Mouse (Mus musculus): Measurements from ENCODE around the gene Fam217b. TPM values are rescaled to one million over a fixed set of nuclear protein-coding genes. Genes with fewer than 3 reads are reported as not detected.
A peak's percentile ranks its signal among the peaks of the same experiment; 100 is the strongest.

Gene Fam217b
- total and polyA plus RNA-seq, 2 experiments from 2014 or later = 5.0 to 8.0 TPM

- no peak overlapping the region for H3K4me3 ChIP-seq (ENCODE audit: low read depth, low read length)
- H3K27ac ChIP-seq (ENCODE audit: low read depth) = no peak overlapping the region
- no peaks in the 10 kb centered on the region for H3K27me3 ChIP-seq (ENCODE audit: control insufficient read depth, insufficient read depth, low read length)
- WGBS = 64% methylated on average over 9 of the region's 9 CpGs
- no peaks in the 10 kb centered on the region for H3K9me3 ChIP-seq (replicated peaks; ENCODE audit: control insufficient read depth, low read length)
- H3K9ac ChIP-seq (replicated peaks; ENCODE audit: low read depth, low read length) = no peak overlapping the region
- H3K36me3 ChIP-seq (replicated peaks; ENCODE audit: control insufficient read depth, insufficient read depth, low read length) = peaks cover 47% of the 10 kb centered on the region
- peaks cover 24% of the 10 kb centered on the region for H3K4me1 ChIP-seq (ENCODE audit: control insufficient read depth, insufficient read depth)
- DNase-seq (ENCODE audit: low spot score) (no peak), ATAC-seq (ENCODE audit: insufficient read depth, low read depth) (no peak)
- no peak overlapping the region for H3K4me2 ChIP-seq (ENCODE audit: low read depth, low read length)
- TF ChIP-seq CTCF (IDR thresholded peaks at IDR 0.05; ENCODE audit: low read depth) (no peak), EP300 (IDR thresholded peaks at IDR 0.05; ENCODE audit: low read depth) (no peak)
Measured at GRCm38 (mm10) chr2:178420576-178420975, 6.3 kb downstream of the Fam217b start.

- Histone ChIP-seq H3K4me3 (ENCODE audit: low read depth, low read length) (no peak overlapping the region), H3K4me1 (ENCODE audit: control insufficient read depth, insufficient read depth) (peaks cover 15% of the 10 kb centered on the region), H3K36me3 (replicated peaks; ENCODE audit: control insufficient read depth, insufficient read depth, low read length) (peaks cover 47% of the 10 kb centered on the region), H3K9ac (replicated peaks; ENCODE audit: low read depth, low read length) (no peak overlapping the region; the same call in 1 of the 2 replicates), H3K4me2 (ENCODE audit: low read depth, low read length) (no peak overlapping the region; the same call in 1 of the 2 replicates), H3K9me3 (replicated peaks; ENCODE audit: control insufficient read depth, low read length) (no peaks in the 10 kb centered on the region), H3K27me3 (ENCODE audit: control insufficient read depth, insufficient read depth, low read length) (no peaks in the 10 kb centered on the region), H3K27ac (ENCODE audit: low read depth) (peak overlapping the region; percentile 72)
- TF ChIP-seq CTCF (IDR thresholded peaks at IDR 0.05; ENCODE audit: low read depth) = no peak
- ATAC-seq (ENCODE audit: insufficient read depth, low read depth) = no peak
- WGBS = 19% methylated on average over 6 of the region's 6 CpGs
- no peak for DNase-seq (ENCODE audit: low spot score)
Measured at GRCm38 (mm10) chr2:178421603-178422002, 7.3 kb downstream of the Fam217b start.

GRCm38 (mm10) chr2:178422186-178422585 is 7.9 kb downstream of the Fam217b start:
- Histone ChIP-seq H3K4me1 (ENCODE audit: control insufficient read depth, insufficient read depth) (peaks cover 15% of the 10 kb centered on the region), H3K27ac (ENCODE audit: low read depth) (peak overlapping the region; percentile 72), H3K4me2 (ENCODE audit: low read depth, low read length) (no peak overlapping the region; the same call in 1 of the 2 replicates), H3K36me3 (replicated peaks; ENCODE audit: control insufficient read depth, insufficient read depth, low read length) (peaks cover 47% of the 10 kb centered on the region), H3K9ac (replicated peaks; ENCODE audit: low read depth, low read length) (no peak overlapping the region), H3K27me3 (ENCODE audit: control insufficient read depth, insufficient read depth, low read length) (no peaks in the 10 kb centered on the region), H3K4me3 (ENCODE audit: low read depth, low read length) (no peak overlapping the region), H3K9me3 (replicated peaks; ENCODE audit: control insufficient read depth, low read length) (no peaks in the 10 kb centered on the region)
- ATAC-seq (ENCODE audit: insufficient read depth, low read depth) (no peak), DNase-seq (ENCODE audit: low spot score) (no peak)
- TF ChIP-seq CTCF (IDR thresholded peaks at IDR 0.05; ENCODE audit: low read depth) (no peak), EP300 (IDR thresholded peaks at IDR 0.05; ENCODE audit: low read depth) (no peak)
- 18% methylated on average over 2 of the region's 3 CpGs for WGBS

GRCm38 (mm10) chr2:178423223-178423622 is 8.9 kb downstream of the Fam217b start:
- Histone ChIP-seq H3K4me1 (ENCODE audit: control insufficient read depth, insufficient read depth) (peaks cover 15% of the 10 kb centered on the region; the same call in 1 of the 2 replicates), H3K27ac (ENCODE audit: low read depth) (no peak overlapping the region), H3K4me3 (ENCODE audit: low read depth, low read length) (no peak overlapping the region), H3K27me3 (ENCODE audit: control insufficient read depth, insufficient read depth, low read length) (no peaks in the 10 kb centered on the region), H3K9me3 (replicated peaks; ENCODE audit: control insufficient read depth, low read length) (no peaks in the 10 kb centered on the region), H3K4me2 (ENCODE audit: low read depth, low read length) (no peak overlapping the region), H3K36me3 (replicated peaks; ENCODE audit: control insufficient read depth, insufficient read depth, low read length) (peaks cover 39% of the 10 kb centered on the region), H3K9ac (replicated peaks; ENCODE audit: low read depth, low read length) (no peak overlapping the region)
- 58% methylated on average over 5 of the region's 5 CpGs for WGBS
- DNase-seq (ENCODE audit: low spot score) = no peak
- TF ChIP-seq EP300 (IDR thresholded peaks at IDR 0.05; ENCODE audit: low read depth) = no peak
- no peak for TF ChIP-seq CTCF (IDR thresholded peaks at IDR 0.05; ENCODE audit: low read depth)
- no peak for ATAC-seq (ENCODE audit: insufficient read depth, low read depth)

GRCm38 (mm10) chr2:178426229-178426628 is 11.9 kb downstream of the Fam217b start:
- H3K4me1 ChIP-seq (ENCODE audit: control insufficient read depth, insufficient read depth) = peaks cover 11% of the 10 kb centered on the region; the same call in 1 of the 2 replicates
- H3K36me3 ChIP-seq (replicated peaks; ENCODE audit: control insufficient read depth, insufficient read depth, low read length) = peaks cover 16% of the 10 kb centered on the region
- H3K4me2 ChIP-seq (ENCODE audit: low read depth, low read length) = no peak overlapping the region
- ATAC-seq (ENCODE audit: insufficient read depth, low read depth) (no peak), DNase-seq (ENCODE audit: low spot score) (peak; percentile 63)
- no peak for TF ChIP-seq EP300 (IDR thresholded peaks at IDR 0.05; ENCODE audit: low read depth)
- TF ChIP-seq CTCF (IDR thresholded peaks at IDR 0.05; ENCODE audit: low read depth) = peak; percentile 63
- no peaks in the 10 kb centered on the region for H3K9me3 ChIP-seq (replicated peaks; ENCODE audit: control insufficient read depth, low read length)
- H3K9ac ChIP-seq (replicated peaks; ENCODE audit: low read depth, low read length) = no peak overlapping the region
- 26% methylated on average over 4 of the region's 4 CpGs for WGBS
- H3K4me3 ChIP-seq (ENCODE audit: low read depth, low read length) = no peak overlapping the region
- H3K27me3 ChIP-seq (ENCODE audit: control insufficient read depth, insufficient read depth, low read length) = no peaks in the 10 kb centered on the region
- H3K27ac ChIP-seq (ENCODE audit: low read depth) = no peak overlapping the region

DNA sequence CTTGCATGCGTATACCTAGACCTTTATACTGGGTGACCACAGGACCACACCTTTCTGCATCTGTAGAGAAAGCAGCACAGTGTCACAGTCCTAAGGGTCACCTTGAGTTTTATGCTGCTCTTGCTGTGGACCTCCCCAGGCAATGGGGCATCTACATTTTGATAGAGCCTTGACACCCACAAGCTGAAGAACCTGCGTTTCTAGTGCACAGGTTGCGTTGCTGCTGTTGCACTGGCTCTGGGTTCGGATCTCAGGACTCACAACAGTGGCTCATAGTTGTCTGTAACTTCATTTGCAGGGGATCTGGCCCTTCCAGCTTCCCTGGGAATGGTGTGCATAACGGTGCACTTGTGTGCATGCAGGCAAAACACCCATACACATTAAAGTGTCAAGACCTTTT is 12.9 kb downstream of the Fam217b start:
- no peaks in the 10 kb centered on the region for H3K27me3 ChIP-seq (ENCODE audit: control insufficient read depth, insufficient read depth, low read length)
- WGBS = 80% methylated on average over 5 of the region's 5 CpGs
- H3K4me2 ChIP-seq (ENCODE audit: low read depth, low read length) = no peak overlapping the region
- TF ChIP-seq CTCF (IDR thresholded peaks at IDR 0.05; ENCODE audit: low read depth) (no peak), EP300 (IDR thresholded peaks at IDR 0.05; ENCODE audit: low read depth) (no peak)
- H3K9me3 ChIP-seq (replicated peaks; ENCODE audit: control insufficient read depth, low read length) = no peaks in the 10 kb centered on the region
- H3K27ac ChIP-seq (ENCODE audit: low read depth) = no peak overlapping the region
- H3K4me3 ChIP-seq (ENCODE audit: low read depth, low read length) = no peak overlapping the region
- H3K9ac ChIP-seq (replicated peaks; ENCODE audit: low read depth, low read length) = no peak overlapping the region
- ATAC-seq (ENCODE audit: insufficient read depth, low read depth) = no peak
- no peak for DNase-seq (ENCODE audit: low spot score)
- H3K36me3 ChIP-seq (replicated peaks; ENCODE audit: control insufficient read depth, insufficient read depth, low read length) = peaks cover 16% of the 10 kb centered on the region
- 0 out of 2 replicates have a peak, but pooled peaks cover 5% of the 10 kb centered on the region for H3K4me1 ChIP-seq (ENCODE audit: control insufficient read depth, insufficient read depth)

Data from heart, postnatal 0 days (tissue).